Mouse (Mus musculus) heart, postnatal 14 days (tissue): ENCODE measurements around the gene Taar8b. TPM values are rescaled to one million over a fixed set of nuclear protein-coding genes. Genes with fewer than 3 reads are reported as not detected.

Experiments used
- DNase-seq, 2 experiments: peaks; one replicate each; pipeline ENCODE4 v3.0.0; 2021 to 2022
- intact Hi-C: fragments of 180-260 bp; cut with DNase I; formaldehyde crosslinking; loops from one replicate; pipeline ENCODE4 v1.15.1; 2025
- total RNA-seq, 2 experiments: library from RNA; stranded (reverse); gene quantifications; 2 replicates each; pipeline ENCODE4 v1.2.3; 2021

The Taar8b gene
- total RNA-seq, 2 experiments from 2014 or later = not detected

GRCm38 (mm10) chr10:24052039-24052438, 40.1 kb downstream of the Taar8b start:
- DNase-seq = no peak
- intact Hi-C loops = no loop called here

GRCm38 (mm10) chr10:24049210-24049609, 42.9 kb downstream of the Taar8b start, which contains the start of gene Taar7f:
Gene Taar7f (plus strand): TSS chr10:24049510.
- intact Hi-C loops = no loop called here
- DNase-seq = no peak

Other genes starting within 250 kb of the Taar8b start
- not detected for gene Vnn3, start 240.8 kb downstream of the Taar8b start, total RNA-seq
- 1 to 10 TPM; 1.1 TPM for gene Vnn1, start 197.6 kb downstream of the Taar8b start, total RNA-seq
- not detected for gene Taar1, start 171.9 kb downstream of the Taar8b start, total RNA-seq
- gene Taar2, start 153.7 kb downstream of the Taar8b start, total RNA-seq = not detected
- gene Taar3, start 142.7 kb downstream of the Taar8b start, total RNA-seq = not detected
- gene Taar4, start 131.8 kb downstream of the Taar8b start, total RNA-seq = not detected
- not detected for gene Taar5, start 121.6 kb downstream of the Taar8b start, total RNA-seq
- not detected for gene Taar6, start 106.6 kb downstream of the Taar8b start, total RNA-seq
- gene Taar7a, start 98.8 kb downstream of the Taar8b start, total RNA-seq = not detected
- not detected for gene Taar7b, start 92.4 kb downstream of the Taar8b start, total RNA-seq
- gene Taar7d, start 65.1 kb downstream of the Taar8b start, total RNA-seq = not detected
- gene Taar7e, start 54.7 kb downstream of the Taar8b start, total RNA-seq = not detected
- not detected for gene Taar7f, start 42.8 kb downstream of the Taar8b start, total RNA-seq
- not detected for gene Taar8a, start 15.8 kb downstream of the Taar8b start, total RNA-seq
- not detected for gene Taar8c, start 9.6 kb upstream of the Taar8b start, total RNA-seq
- gene Taar9, start 17.2 kb upstream of the Taar8b start, total RNA-seq = not detected
- 10 to 100 TPM; 41.4 to 42.7 TPM for gene Stx7, start 57.0 kb upstream of the Taar8b start, total RNA-seq
- under 1 TPM; 0.46 to 0.86 TPM for gene Moxd1, start 131.2 kb upstream of the Taar8b start, total RNA-seq